Mouse (Mus musculus): ENCODE measurements at regions not wholly inside any gene's neighbourhood (a gene's known extent, or its start where the extent isn't known, plus 50 kb on each side); places are given as distances from the start of the nearest gene placed in this dataset.

- intact Hi-C loops (cut with DNase I): no loop called here
- no peak for DNase-seq
These were observed 244.0 kb upstream of the Cited2 start for GRCm38 (mm10) chr10:17478761-17479632.

- intact Hi-C loops (cut with DNase I): no loop called here
- DNase-seq: no peak
These were observed 240.3 kb upstream of the Cited2 start for GRCm38 (mm10) chr10:17482751-17483150.

GRCm38 (mm10) chr10:17485049-17485449 is 238.0 kb upstream of the Cited2 start:
- intact Hi-C loops (cut with DNase I): no loop called here
- DNase-seq: no peak

- DNase-seq: no peak
- intact Hi-C loops (cut with DNase I): no loop called here
These were observed 237.5 kb upstream of the Cited2 start for GRCm38 (mm10) chr10:17485515-17485914.

- no peak for DNase-seq
- intact Hi-C loops (cut with DNase I): no loop called here
These were observed 237.0 kb upstream of the Cited2 start for GRCm38 (mm10) chr10:17486011-17486410.

- intact Hi-C loops (cut with DNase I): no loop called here
These were observed 235.6 kb upstream of the Cited2 start for GRCm38 (mm10) chr10:17487460-17487859.

GRCm38 (mm10) chr10:17491611-17492305 is 231.3 kb upstream of the Cited2 start:
- DNase-seq: no peak
- intact Hi-C loops (cut with DNase I): no loop called here

More at GRCm38 (mm10) chr10:17487460-17487859, 235.6 kb upstream of the Cited2 start:
- no peak for DNase-seq

GRCm38 (mm10) chr10:17493137-17493536 is 229.9 kb upstream of the Cited2 start:
- intact Hi-C loops (cut with DNase I): no loop called here
- no peak for DNase-seq

- intact Hi-C loops (cut with DNase I): no loop called here
- DNase-seq: no peak
These were observed 226.2 kb upstream of the Cited2 start for GRCm38 (mm10) chr10:17496831-17497230.

- intact Hi-C loops (cut with DNase I): no loop called here
These were observed 212.3 kb upstream of the Cited2 start for GRCm38 (mm10) chr10:17510626-17511193.

GRCm38 (mm10) chr10:17511779-17512335 is 211.2 kb upstream of the Cited2 start:
- intact Hi-C loops (cut with DNase I): no loop called here
- no peak for DNase-seq

More at GRCm38 (mm10) chr10:17510626-17511193, 212.3 kb upstream of the Cited2 start:
- DNase-seq: no peak

GRCm38 (mm10) chr10:17512487-17512886 is 210.5 kb upstream of the Cited2 start:
- no peak for DNase-seq

GRCm38 (mm10) chr10:17513756-17514155 is 209.3 kb upstream of the Cited2 start:
- intact Hi-C loops (cut with DNase I): no loop called here
- no peak for DNase-seq

More at GRCm38 (mm10) chr10:17512487-17512886, 210.5 kb upstream of the Cited2 start:
- intact Hi-C loops (cut with DNase I): no loop called here

GRCm38 (mm10) chr10:17516068-17516467 is 206.9 kb upstream of the Cited2 start:
- DNase-seq: no peak
- intact Hi-C loops (cut with DNase I): no loop called here

- no peak for DNase-seq
These were observed 204.4 kb upstream of the Cited2 start for GRCm38 (mm10) chr10:17518423-17519175.

GRCm38 (mm10) chr10:17522026-17522541 is 200.9 kb upstream of the Cited2 start:
- intact Hi-C loops (cut with DNase I): no loop called here

More at GRCm38 (mm10) chr10:17518423-17519175, 204.4 kb upstream of the Cited2 start:
- intact Hi-C loops (cut with DNase I): no loop called here

GRCm38 (mm10) chr10:17523558-17524328 is 199.3 kb upstream of the Cited2 start:
- DNase-seq: no peak
- intact Hi-C loops (cut with DNase I): no loop called here

More at GRCm38 (mm10) chr10:17522026-17522541, 200.9 kb upstream of the Cited2 start:
- peak; percentile 58 to 65 for DNase-seq

GRCm38 (mm10) chr10:17527151-17527737 is 195.8 kb upstream of the Cited2 start:
- intact Hi-C loops (cut with DNase I): no loop called here
- no peak for DNase-seq

- intact Hi-C loops (cut with DNase I): no loop called here
- DNase-seq: peak in 1 of 2 experiments; percentile 27
These were observed 194.9 kb upstream of the Cited2 start for GRCm38 (mm10) chr10:17528116-17528515.
